Mouse (Mus musculus): ENCODE measurements around the gene Oaz2. TPM values are rescaled to one million over a fixed set of nuclear protein-coding genes. Genes with fewer than 3 reads are reported as not detected.

Gene Oaz2
- total RNA-seq, 2 experiments from 2014 or later: 1.4 to 3.4 TPM

Other genes with a start within 250 kb of the Oaz2 start
- not detected in 2 replicates for gene Slc51b, start 245.0 kb upstream of the Oaz2 start, total RNA-seq (2015; ENCODE audit: low replicate concordance)
- gene Slc51b, start 245.0 kb upstream of the Oaz2 start, total RNA-seq (2017; ENCODE audit: low replicate concordance): not detected in 2 replicates
- gene Mtfmt, start 232.2 kb upstream of the Oaz2 start, total RNA-seq (2015; ENCODE audit: low replicate concordance): 4.6 and 14.4 TPM in 2 replicates
- gene Mtfmt, start 232.2 kb upstream of the Oaz2 start, total RNA-seq (2017; ENCODE audit: low replicate concordance): 1.2 and 5.5 TPM in 2 replicates
- gene Spg21, start 207.1 kb upstream of the Oaz2 start, total RNA-seq (2015; ENCODE audit: low replicate concordance): 11.5 and 18.4 TPM in 2 replicates
- 5.8 and 6.6 TPM in 2 replicates for gene Spg21, start 207.1 kb upstream of the Oaz2 start, total RNA-seq (2017; ENCODE audit: low replicate concordance)
- gene Ankdd1a, start 147.8 kb upstream of the Oaz2 start, total RNA-seq (2015; ENCODE audit: low replicate concordance): not detected in 2 replicates
- gene Ankdd1a, start 147.8 kb upstream of the Oaz2 start, total RNA-seq (2017; ENCODE audit: low replicate concordance): not detected in 2 replicates
- gene Plekho2, start 88.0 kb upstream of the Oaz2 start, total RNA-seq (2015; ENCODE audit: low replicate concordance): 32.3 and 42.2 TPM in 2 replicates
- 48.6 and 54.6 TPM in 2 replicates for gene Plekho2, start 88.0 kb upstream of the Oaz2 start, total RNA-seq (2017; ENCODE audit: low replicate concordance)
- gene Pif1, start 80.8 kb upstream of the Oaz2 start, total RNA-seq (2015; ENCODE audit: low replicate concordance): 75.0 and 77.1 TPM in 2 replicates
- gene Pif1, start 80.8 kb upstream of the Oaz2 start, total RNA-seq (2017; ENCODE audit: low replicate concordance): 68.7 and 94.9 TPM in 2 replicates
- gene Rbpms2, start 38.4 kb upstream of the Oaz2 start, total RNA-seq (2015; ENCODE audit: low replicate concordance): 9.6 TPM in 1 of 2 replicates, not detected in the other
- gene Rbpms2, start 38.4 kb upstream of the Oaz2 start, total RNA-seq (2017; ENCODE audit: low replicate concordance): not detected in 2 replicates
- gene Zfp609, start 159.6 kb downstream of the Oaz2 start, total RNA-seq (2015; ENCODE audit: low replicate concordance): 6.8 and 9.2 TPM in 2 replicates
- 2.4 and 2.8 TPM in 2 replicates for gene Zfp609, start 159.6 kb downstream of the Oaz2 start, total RNA-seq (2017; ENCODE audit: low replicate concordance)
- gene Pclaf, start 222.2 kb downstream of the Oaz2 start, total RNA-seq (2015; ENCODE audit: low replicate concordance): 85.4 and 127 TPM in 2 replicates
- 132 and 204 TPM in 2 replicates for gene Pclaf, start 222.2 kb downstream of the Oaz2 start, total RNA-seq (2017; ENCODE audit: low replicate concordance)
- 9.2 and 10.8 TPM in 2 replicates for gene Trip4, start 240.8 kb downstream of the Oaz2 start, total RNA-seq (2015; ENCODE audit: low replicate concordance)
- 10.1 and 13.3 TPM in 2 replicates for gene Trip4, start 240.8 kb downstream of the Oaz2 start, total RNA-seq (2017; ENCODE audit: low replicate concordance)
- 11.7 and 25.9 TPM in 2 replicates for gene Csnk1g1, start 240.9 kb downstream of the Oaz2 start, total RNA-seq (2015; ENCODE audit: low replicate concordance)
- gene Csnk1g1, start 240.9 kb downstream of the Oaz2 start, total RNA-seq (2017; ENCODE audit: low replicate concordance): 15.9 and 29.7 TPM in 2 replicates